Mouse (Mus musculus) thymus, postnatal 10 days (tissue): ENCODE data around the gene Diexf.

ENCODE experiments used
- DNase-seq, 2 experiments: peaks; one replicate each; pipeline ENCODE4 v3.0.0; 2021; ENCODE audit warnings: low spot score in 2 of 2

Gene Diexf

DNA sequence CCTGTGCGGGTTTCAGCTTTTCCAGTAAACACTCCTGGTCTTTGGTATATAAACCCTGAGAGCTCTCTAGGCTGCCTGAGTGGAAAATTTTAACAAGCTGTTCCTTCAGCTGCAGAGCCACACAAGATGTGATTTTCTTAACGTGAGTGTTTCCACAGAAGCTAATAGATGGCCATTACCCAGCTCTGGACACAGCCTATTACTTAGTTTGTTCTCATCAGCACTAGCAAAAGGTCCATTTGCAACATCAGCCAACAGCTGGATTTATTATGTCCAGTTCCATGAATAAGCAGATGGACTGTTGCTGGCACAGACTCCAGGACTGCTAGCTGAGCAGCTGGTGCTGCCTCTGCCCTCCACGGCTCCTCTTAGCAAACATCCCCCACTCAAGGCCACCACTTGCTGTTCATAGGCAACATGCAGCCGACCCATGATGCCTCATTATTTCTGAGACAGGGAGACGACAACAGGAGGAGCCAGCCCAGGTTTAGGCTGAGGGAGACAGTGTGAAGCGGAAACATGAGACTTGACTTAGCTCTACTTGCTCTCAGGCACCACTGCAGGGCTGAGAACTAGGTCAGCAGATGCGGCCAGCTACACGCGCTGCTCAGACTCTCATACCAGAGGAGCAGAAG is 43.1 kb downstream of the Diexf start:
- peak; percentile 50 to 57 for DNase-seq

DNA sequence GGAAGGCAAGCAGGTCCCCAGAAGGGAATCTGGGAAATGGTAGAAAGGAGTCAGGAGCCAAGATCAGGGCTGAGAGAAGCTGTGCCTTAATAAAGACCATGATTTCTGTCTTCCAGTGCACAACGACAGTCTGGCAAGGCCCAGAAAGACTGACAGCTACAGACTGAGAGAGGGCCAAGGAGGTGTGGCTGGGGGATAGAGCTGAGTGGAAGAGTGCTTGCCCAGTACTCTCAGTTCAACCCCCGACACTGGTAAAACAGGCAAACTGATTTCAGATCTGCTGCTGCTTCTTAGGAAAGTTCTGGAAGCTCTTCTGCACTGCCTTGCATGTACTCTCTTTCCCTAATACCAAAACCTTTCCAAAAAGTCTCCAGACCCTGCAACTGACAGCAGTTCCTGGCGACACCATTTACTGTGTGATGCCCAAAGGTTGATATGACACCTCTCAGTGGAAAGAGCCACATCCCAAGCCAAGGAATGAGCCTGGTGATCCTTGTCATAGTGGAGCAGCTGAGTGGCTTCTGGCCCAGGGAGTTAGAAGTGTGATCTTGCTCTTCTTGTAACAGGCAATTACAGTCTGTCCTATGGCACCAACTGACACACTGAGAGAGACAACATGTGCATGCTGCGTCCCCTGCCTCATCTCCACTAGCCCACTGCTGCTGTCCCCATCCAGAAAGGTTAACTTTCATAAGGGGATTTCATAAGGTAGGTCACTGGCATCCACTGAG is 43.8 kb downstream of the Diexf start:
- no peak for DNase-seq

DNA sequence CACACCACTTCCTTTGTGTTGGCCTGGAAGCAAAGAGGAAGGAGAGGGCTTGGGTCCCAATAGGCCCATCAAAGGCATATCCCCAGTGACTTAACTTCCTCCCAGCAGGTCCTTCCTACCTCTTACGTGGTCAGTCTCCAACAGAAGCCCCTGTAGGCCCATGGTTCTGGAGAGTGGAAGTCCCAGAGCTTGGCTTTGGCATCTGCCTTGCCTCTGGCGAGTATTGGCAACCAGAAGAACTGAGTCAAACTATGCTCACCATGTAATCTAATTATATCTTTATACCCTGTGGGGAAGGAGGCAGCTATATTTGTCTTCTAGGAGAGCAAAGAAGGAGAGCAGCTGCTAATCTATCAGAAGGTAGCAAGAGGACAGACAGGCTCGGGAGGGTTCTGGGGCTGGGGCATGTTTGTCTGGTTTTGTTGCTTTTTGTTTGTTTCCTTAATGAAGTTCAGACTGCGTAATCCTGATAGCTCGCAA is 44.5 kb downstream of the Diexf start:
- DNase-seq = no peak

DNA sequence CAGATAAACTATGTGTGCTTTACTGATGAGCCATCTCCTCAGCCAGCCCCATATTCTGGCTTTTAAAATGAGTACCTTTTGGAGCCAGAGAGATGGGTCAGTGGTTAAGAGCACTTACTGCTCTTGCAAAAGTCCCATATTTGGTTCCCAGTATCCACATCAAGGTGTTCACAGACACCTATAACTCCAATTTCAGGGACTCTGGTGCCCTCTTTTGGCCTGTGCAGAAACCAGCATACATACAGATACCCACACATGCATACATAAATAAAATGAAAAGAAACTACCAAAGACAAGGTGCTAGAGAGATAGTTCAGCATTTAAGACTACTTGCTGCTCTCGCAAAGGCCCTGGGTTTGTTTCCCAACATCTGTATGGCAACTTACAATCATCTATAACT is 46.1 kb downstream of the Diexf start:
- no peak for DNase-seq

DNA sequence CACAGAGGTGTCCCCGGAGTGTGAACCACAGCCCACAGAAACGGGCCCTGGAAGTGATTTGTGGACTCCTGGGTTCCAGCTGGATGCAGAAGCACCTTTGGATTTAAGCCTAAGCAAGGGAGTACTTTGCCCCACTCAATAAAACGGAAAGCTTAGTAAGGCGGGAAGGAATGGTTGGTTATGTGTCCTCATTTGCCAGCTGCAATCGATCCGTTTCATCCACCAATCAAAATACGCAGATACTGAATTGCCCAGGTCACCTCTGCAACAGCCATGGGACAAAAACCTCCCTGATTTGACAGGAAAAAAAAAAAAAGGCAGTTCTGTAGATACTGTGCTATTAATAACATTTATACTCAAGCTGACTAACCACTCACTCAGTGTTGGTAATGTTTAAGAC is 47.0 kb downstream of the Diexf start:
- no peak for DNase-seq

DNA sequence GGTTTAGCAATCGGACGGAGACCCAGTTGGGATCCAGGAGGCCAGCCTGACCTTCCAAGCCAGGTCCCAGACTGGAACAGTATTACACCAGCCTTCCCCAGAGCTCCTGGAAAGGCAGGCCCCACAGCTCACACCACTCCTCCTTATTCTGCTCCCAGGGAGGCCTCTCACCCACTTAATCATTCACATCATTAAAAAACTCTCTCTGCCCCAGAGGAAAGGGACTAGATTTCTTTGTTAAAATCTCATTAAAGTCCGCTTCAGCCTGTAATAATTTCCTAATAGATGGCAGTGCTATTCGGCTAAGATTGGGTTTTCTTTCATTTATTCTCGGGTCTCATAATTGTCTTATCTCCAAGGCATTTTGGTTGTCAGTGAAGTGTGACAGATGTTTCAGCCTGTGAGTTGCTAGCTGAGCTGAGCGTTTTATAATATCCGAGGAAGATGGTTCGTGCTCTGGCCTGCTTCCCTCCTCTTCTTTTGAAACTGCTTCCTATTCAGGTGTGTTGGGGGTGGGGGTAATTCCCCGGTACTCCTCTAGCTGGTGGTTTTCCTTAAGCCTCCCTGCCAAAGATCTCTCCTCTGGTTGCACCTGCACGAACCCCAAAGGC is 47.7 kb downstream of the Diexf start:
- no peak for DNase-seq

DNA sequence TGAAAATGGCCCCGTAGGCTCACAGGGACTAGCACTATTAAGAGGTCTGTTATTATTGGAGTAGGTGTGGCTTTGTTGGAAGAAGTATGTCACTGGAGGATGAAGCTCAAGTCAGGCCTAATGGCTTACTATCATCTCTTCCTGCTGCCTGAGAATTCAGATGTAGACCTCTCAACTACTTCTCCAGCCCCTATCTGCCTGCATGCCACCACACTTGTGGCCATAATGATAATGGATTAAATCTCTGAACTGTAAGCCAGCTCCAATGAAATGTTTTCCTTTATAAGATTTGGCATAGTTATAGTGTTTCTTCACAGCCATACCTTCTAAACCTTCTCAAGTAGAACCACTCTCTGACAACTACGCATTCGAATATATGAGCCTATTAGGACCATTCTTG is 67.5 kb downstream of the Diexf start:
- DNase-seq = no peak

DNA sequence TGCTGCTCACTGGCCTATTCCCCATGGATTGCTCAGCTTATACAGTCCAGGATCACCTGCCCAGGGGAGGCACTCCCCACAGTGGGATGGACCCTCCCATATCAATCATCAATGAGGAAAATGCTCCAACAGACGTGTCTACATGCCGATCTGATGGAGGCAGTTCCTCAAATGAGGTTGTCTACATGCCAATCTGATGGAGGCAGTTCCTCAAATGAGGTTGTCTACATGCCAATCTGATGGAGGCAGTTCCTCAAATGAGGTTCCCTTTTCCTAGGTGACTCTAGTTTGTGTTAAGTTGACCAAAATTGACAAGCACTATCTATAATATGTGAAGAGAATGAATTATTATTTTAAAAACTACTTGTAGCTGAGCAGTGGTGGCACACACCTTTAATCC is 69.9 kb downstream of the Diexf start:
- DNase-seq = no peak

DNA sequence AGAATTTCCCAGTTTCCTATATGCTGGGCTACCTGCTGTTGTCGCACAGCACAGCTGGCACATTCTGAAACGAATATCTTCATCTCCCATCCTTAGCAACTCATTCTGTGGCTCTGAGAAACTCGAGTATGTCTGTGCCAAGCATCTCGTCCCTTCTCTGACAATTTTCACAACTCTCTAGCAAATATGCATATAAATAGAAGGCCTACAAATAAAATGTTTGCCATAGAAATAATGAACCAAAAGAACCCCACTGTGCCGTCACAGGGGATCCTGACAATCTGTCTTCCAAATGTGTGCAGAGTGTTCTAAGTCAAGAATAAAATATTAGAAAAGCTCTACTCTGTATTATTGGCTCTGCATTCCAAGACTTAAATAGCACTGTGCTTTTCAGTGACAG is 70.5 kb downstream of the Diexf start:
- no peak for DNase-seq

DNA sequence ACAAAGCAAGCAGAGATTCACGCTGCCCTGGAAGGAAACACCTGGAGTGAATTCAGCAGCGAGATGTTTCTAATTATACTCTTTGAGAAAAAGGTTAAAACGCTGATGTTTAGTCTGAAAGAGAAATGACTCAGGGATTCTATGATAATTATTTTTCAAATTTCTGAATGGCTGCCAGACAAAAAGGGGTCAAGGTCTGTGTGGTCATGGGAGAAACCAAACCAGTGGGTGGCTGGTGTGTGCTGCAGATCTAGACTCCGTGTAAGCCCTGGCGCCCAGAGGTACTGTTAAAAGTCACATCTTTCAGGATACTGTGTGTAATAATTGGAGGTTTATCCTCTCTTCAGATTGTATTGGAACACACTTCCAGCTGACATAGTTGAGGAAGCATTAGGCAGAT is 75.7 kb downstream of the Diexf start:
- no peak for DNase-seq

DNA sequence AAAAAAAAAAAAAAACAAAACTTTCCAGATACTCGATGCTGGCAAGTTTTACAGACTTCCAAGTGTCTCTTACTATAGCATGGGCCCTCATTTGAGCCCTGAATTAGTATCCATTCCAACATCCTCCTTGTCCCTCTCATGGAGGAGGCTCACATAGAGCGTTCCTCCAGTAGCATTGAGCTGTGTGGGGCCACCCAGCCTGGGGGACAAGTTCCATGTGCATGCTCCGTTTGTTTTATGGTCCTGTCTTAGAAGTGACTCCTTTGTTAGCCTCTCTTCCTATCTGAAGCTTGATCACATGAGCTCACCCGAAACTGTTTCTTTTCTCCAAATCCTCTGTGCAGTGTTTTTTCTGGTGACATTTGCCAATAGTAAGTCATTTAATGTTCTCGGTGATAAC is 77.0 kb downstream of the Diexf start:
- DNase-seq = no peak

DNA sequence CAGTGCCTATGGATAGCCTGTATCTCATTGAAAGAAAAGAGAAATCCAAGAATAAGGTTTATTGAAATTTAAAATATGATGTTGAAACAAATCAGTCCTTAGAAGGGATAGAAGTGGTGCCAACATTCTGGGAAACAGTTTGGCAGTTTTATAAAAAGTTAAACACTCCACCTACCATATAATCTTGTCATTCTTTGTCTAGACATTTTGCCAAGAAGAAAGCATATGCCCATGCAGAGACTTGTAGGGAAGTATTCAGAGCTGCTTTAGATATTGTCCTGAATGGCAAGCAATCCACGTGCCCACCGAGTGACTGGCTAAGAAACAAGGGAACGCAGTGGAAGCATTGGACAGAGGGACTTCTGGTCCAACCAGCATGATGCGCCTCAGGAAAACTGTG is 82.5 kb downstream of the Diexf start:
- no peak for DNase-seq

DNA sequence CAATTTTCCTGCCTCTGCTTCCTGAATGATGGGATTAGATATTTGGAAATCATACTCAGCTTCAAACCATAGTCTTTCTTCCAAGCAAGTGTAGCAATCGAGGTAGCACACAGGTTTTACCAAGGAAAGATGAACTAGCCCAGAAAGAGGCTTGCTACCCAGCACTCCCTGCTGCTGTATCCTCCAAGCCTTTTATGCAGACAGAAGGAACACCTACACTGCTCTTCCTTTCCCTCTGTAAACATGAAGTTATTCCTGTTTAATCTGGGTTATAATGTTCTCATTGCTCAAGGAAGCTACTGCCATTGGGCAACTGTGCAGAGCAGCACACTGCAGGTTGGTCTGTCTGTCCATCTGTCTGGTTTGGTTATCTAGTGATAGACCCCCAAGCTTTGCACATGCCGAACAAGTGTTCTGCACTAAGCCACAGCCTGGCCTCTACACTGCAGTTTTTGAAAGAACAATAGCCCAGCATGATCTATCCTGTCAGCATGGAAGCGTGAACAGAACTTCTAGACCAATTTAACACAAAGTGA is 87.2 kb downstream of the Diexf start:
- DNase-seq = no peak
